In the genomic region with DNA sequence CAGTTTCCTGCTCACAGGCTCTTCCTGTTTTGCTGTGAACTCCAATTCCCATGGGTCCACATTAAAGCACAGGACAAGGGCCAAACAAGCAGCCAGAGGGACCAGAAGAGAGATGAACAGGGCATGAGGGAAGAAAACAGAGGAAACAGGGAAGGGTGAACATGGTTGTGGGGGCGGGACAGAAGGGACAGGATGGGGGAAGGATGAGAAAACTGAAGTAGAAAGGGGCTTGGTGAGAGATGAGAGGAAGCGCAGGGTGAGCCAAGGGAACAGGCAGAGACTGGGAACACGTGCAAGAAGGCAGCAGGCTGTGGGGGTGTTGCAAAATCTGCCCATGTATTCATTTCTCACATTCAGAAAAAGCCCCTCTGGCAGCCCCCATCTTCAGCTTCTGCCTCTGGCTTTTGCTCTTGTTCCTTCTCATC, we compare ENCODE assay signal across 8 mouse cellular contexts. TPM values are rescaled to one million over a fixed set of nuclear protein-coding genes. Genes with fewer than 3 reads are reported as not detected.
DNase-seq lines count a peak whose midpoint lies in the region; TF ChIP-seq lines count a peak whose summit lies in the region.

No protein-coding gene starts in this region.

- WGBS in small intestine, adult 2 months: 73% methylated on average over 3 of the region's 3 CpGs

- intact Hi-C loops in gastrocnemius, adult 2 months (cut with DNase I): no loop called here

- H3K4me1 ChIP-seq in testis, adult 2 months (ENCODE audit: control insufficient read depth, insufficient read depth, low read length): peaks cover 20% of the 10 kb centered on the region
- H3K4me1 ChIP-seq in small intestine, adult 2 months (ENCODE audit: control insufficient read depth, insufficient read depth, insufficient read length, low read length): peaks cover 12% of the 10 kb centered on the region; the same call in 1 of the 2 replicates

- no peak for TF ChIP-seq POLR2A in testis, adult 2 months (IDR thresholded peaks at IDR 0.05; ENCODE audit: control insufficient read depth, low read depth, low read length)
- TF ChIP-seq POLR2A in small intestine, adult 2 months (IDR thresholded peaks at IDR 0.05; ENCODE audit: low read depth, low read length): no peak

- H3K27me3 ChIP-seq in testis, adult 2 months (ENCODE audit: control insufficient read depth, insufficient read depth, low read length): no peaks in the 10 kb centered on the region
- H3K27me3 ChIP-seq in small intestine, adult 2 months (ENCODE audit: control insufficient read depth, insufficient read depth, low read length): no peaks in the 10 kb centered on the region

- DNase-seq in gastrocnemius, adult 2 months: peak; percentile 47
- DNase-seq in gastrocnemius, postnatal 4 days (ENCODE audit: low spot score in 2 of 2): no peak
- DNase-seq in testis, postnatal 14 days (ENCODE audit: low spot score): no peak
- DNase-seq in layer of hippocampus, postnatal 14 days (ENCODE audit: low spot score in 2 of 2): peak; percentile 55 to 82
- no peak for DNase-seq in spleen, adult 18-20 months
- no peak for DNase-seq in natural killer cell, adult 2 months (ENCODE audit: low spot score in 2 of 2)

- H3K27ac ChIP-seq in gastrocnemius, adult 2 months: peak overlapping the region; percentile 94
- H3K27ac ChIP-seq in testis, adult 2 months (ENCODE audit: control insufficient read depth, insufficient read depth, low read depth, low read length): peak overlapping the region; percentile 42
- H3K27ac ChIP-seq in small intestine, adult 2 months (ENCODE audit: insufficient read depth, low read depth, low read length): peak overlapping the region; percentile 74

- no peak overlapping the region for H3K4me3 ChIP-seq in gastrocnemius, adult 2 months
- no peak overlapping the region for H3K4me3 ChIP-seq in testis, adult 2 months (ENCODE audit: control insufficient read depth, low read depth, low read length)
- no peak overlapping the region for H3K4me3 ChIP-seq in small intestine, adult 2 months (ENCODE audit: low read depth, low read length)

- TF ChIP-seq CTCF in gastrocnemius, adult 2 months (IDR thresholded peaks at IDR 0.05): no peak
- TF ChIP-seq CTCF in testis, adult 2 months (IDR thresholded peaks at IDR 0.05; ENCODE audit: control insufficient read depth, insufficient read depth, insufficient replicate concordance, low read depth, low read length): no peak
- TF ChIP-seq CTCF in small intestine, adult 2 months (IDR thresholded peaks at IDR 0.05; ENCODE audit: extremely low read depth, insufficient read length, insufficient replicate concordance, low read depth, low read length): no peak

- no peaks in the 10 kb centered on the region for H3K36me3 ChIP-seq in testis, adult 2 months (ENCODE audit: control insufficient read depth, insufficient read depth, low read length)
- H3K36me3 ChIP-seq in small intestine, adult 2 months (ENCODE audit: control insufficient read depth, insufficient read depth, low read length): peaks cover 4% of the 10 kb centered on the region

RNA-seq across cellular contexts. Expression of gene Nr1h3, which starts 6.0 kb away (rescaled TPM):
- 10 to 100 TPM; 26.8 to 26.9 TPM for total RNA-seq in gastrocnemius, adult 2 months (2021)
- total RNA-seq in gastrocnemius, postnatal 4 days (2021): 1 to 10 TPM; 2.4 to 4.5 TPM
- polyA plus RNA-seq in testis, adult 2 months (2012; rRNA removed): 20.0 and 22.8 TPM in 2 replicates
- total RNA-seq in layer of hippocampus, postnatal 14 days (2021): 1 to 10 TPM; 3.3 to 5.1 TPM
- 39.6 and 126 TPM in 2 replicates for polyA plus RNA-seq in small intestine, adult 2 months (2012; rRNA removed)

RNA-seq across cellular contexts. Expression of gene Acp2, which starts 6.1 kb away (rescaled TPM):
- total RNA-seq in gastrocnemius, adult 2 months (2021): 10 to 100 TPM; 12.5 to 13.6 TPM
- 10 to 100 TPM; 19.5 to 21.8 TPM for total RNA-seq in gastrocnemius, postnatal 4 days (2021)
- 11.9 and 12.0 TPM in 2 replicates for polyA plus RNA-seq in testis, adult 2 months (2012; rRNA removed)
- 10 to 100 TPM; 57.3 to 57.9 TPM for total RNA-seq in layer of hippocampus, postnatal 14 days (2021)
- 12.5 and 24.7 TPM in 2 replicates for polyA plus RNA-seq in small intestine, adult 2 months (2012; rRNA removed)

RNA-seq across cellular contexts. Expression of gene Madd, which starts 13.0 kb away (rescaled TPM):
- total RNA-seq in gastrocnemius, adult 2 months (2021): 1 to 10 TPM; 2.9 to 4.0 TPM
- 10 to 100 TPM in 1 of 2 experiments, 1 to 10 TPM in 1; 8.9 to 11.4 TPM for total RNA-seq in gastrocnemius, postnatal 4 days (2021)
- polyA plus RNA-seq in testis, adult 2 months (2012; rRNA removed): 9.0 and 11.4 TPM in 2 replicates
- 100 to 1,000 TPM; 197 to 207 TPM for total RNA-seq in layer of hippocampus, postnatal 14 days (2021)
- polyA plus RNA-seq in small intestine, adult 2 months (2012; rRNA removed): 6.8 and 12.2 TPM in 2 replicates

RNA-seq across cellular contexts. Expression of gene Ddb2, which starts 40.2 kb away (rescaled TPM):
- total RNA-seq in gastrocnemius, adult 2 months (2021): 1 to 10 TPM; 2.6 to 2.8 TPM
- 1 to 10 TPM; 6.8 to 9.5 TPM for total RNA-seq in gastrocnemius, postnatal 4 days (2021)
- 13.2 and 13.7 TPM in 2 replicates for polyA plus RNA-seq in testis, adult 2 months (2012; rRNA removed)
- 1 to 10 TPM; 7.3 to 9.1 TPM for total RNA-seq in layer of hippocampus, postnatal 14 days (2021)
- 2.1 and 3.3 TPM in 2 replicates for polyA plus RNA-seq in small intestine, adult 2 months (2012; rRNA removed)

RNA-seq across cellular contexts. Expression of gene Pacsin3, which starts 59.2 kb away (rescaled TPM):
- total RNA-seq in gastrocnemius, adult 2 months (2021): 100 to 1,000 TPM; 375 to 428 TPM
- 100 to 1,000 TPM; 297 to 321 TPM for total RNA-seq in gastrocnemius, postnatal 4 days (2021)
- 3.9 and 5.7 TPM in 2 replicates for polyA plus RNA-seq in testis, adult 2 months (2012; rRNA removed)
- 10 to 100 TPM; 23.2 to 25.5 TPM for total RNA-seq in layer of hippocampus, postnatal 14 days (2021)
- 3.4 and 6.6 TPM in 2 replicates for polyA plus RNA-seq in small intestine, adult 2 months (2012; rRNA removed)

Comparison
In these comparisons a context has a peak if more than half of its experiments do, and no peak if none do; other contexts are left out.
1. DNase-seq: peak in gastrocnemius, adult 2 months (single experiment) and layer of hippocampus, postnatal 14 days (2 of 2); none in gastrocnemius, postnatal 4 days (0 of 2), testis, postnatal 14 days (single experiment), spleen, adult 18-20 months (0 of 2) and natural killer cell, adult 2 months (0 of 2).
2. RNA of gene Nr1h3, which starts 6.0 kb away (total RNA-seq): 26.8 to 26.9 TPM in gastrocnemius, adult 2 months; 3.3 to 5.1 TPM in layer of hippocampus, postnatal 14 days and 2.4 to 4.5 TPM in gastrocnemius, postnatal 4 days; every median in the first group is over 4 times any median in the second.
3. H3K27ac ChIP-seq: peak in every context shown above with its lines; median percentile 94 in gastrocnemius, adult 2 months; 74 in small intestine, adult 2 months; 42 in testis, adult 2 months.
4. RNA of gene Madd, which starts 13.0 kb away (total RNA-seq): 197 to 207 TPM in layer of hippocampus, postnatal 14 days; 8.9 to 11.4 TPM in gastrocnemius, postnatal 4 days and 2.9 to 4.0 TPM in gastrocnemius, adult 2 months; every median in the first group is over 10 times any median in the second.